Mouse (Mus musculus): ENCODE measurements around the gene Gm15093. TPM values are rescaled to one million over a fixed set of nuclear protein-coding genes. Genes with fewer than 3 reads are reported as not detected.
"Not testable (repeated sequence)": the region's sequence is repeated elsewhere in the genome, so short reads cannot be mapped to it uniquely, and the experiment has no call there.

Gm15093 gene
- not detected in 2 replicates for polyA plus RNA-seq (2016; fragmentation: Nextera tagmentation; extraction: Ambion mirVana)

DNA sequence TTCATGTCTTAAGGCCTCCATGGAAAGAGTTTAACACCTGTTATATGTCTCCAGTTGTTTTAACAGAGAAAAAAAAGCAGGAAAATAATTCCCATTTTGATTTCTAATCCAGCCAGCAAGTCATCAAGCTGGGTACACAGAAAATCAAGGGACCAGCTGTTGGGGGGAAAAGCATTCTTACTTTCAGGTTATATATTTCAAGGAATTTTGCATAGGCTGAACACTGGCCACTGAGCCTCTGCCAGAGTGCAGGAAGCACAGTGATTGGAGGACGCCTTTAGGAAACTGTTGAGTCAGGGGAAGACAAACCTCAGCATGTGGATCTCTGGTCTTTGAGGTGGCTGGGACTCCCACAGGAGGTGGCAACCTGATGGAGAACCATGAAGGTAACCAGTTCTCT is at the start of gene Gm15093:
Gene Gm15093, plus strand, starts transcription at position 301 of the 400 bp plus-strand sequence.
- H3K4me1 ChIP-seq; H3K36me3 ChIP-seq (replicated peaks); DNase-seq (ENCODE audit: low spot score); H3K27me3 ChIP-seq (replicated peaks; ENCODE audit: low read depth, poor library complexity, severe bottlenecking); H3K27ac ChIP-seq (replicated peaks); H3K4me3 ChIP-seq; H3K9me3 ChIP-seq: not testable (repeated sequence)
- no CpG with 5 or more reads among the region's 1 CpGs for WGBS

Other genes starting within 250 kb of the Gm15093 start
- not detected in 2 replicates for gene Ott, start 198.1 kb upstream of the Gm15093 start, polyA plus RNA-seq (2016; fragmentation: Nextera tagmentation; extraction: Ambion mirVana)
- not detected in 2 replicates for gene Gm15085, start 175.2 kb downstream of the Gm15093 start, polyA plus RNA-seq (2016; fragmentation: Nextera tagmentation; extraction: Ambion mirVana)